Mouse (Mus musculus) right cerebral cortex, postnatal 25 days (tissue): ENCODE results near the gene Klhl2.

Experiments
- DNase-seq: peaks from one replicate; pipeline ENCODE4 v3.0.0; 2022

Gene Klhl2

GRCm38 (mm10) chr8:64849897-64850541 lies at the start of gene Klhl2:
Gene Klhl2 (minus strand): TSS chr8:64850017.
- DNase-seq = peak; percentile 84

DNA sequence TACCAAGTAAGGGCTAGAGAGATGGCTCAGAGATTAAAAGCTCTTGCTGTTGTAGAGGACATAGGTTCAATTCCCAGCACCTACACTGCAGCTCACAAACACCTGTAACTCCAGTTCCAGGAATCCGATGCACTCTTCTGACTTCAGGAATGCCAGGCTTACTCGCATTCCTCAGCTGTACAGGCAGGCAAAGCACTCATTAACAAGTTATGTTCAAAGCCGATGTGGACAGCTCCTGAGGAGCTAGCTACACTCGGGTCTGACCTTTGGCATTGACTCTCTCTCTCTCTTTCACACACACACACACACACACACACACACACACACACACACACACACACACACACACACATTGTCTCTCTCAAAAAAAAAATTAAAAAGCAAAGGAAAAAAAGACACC lies 48.9 kb upstream of the Klhl2 start:
- no peak for DNase-seq

DNA sequence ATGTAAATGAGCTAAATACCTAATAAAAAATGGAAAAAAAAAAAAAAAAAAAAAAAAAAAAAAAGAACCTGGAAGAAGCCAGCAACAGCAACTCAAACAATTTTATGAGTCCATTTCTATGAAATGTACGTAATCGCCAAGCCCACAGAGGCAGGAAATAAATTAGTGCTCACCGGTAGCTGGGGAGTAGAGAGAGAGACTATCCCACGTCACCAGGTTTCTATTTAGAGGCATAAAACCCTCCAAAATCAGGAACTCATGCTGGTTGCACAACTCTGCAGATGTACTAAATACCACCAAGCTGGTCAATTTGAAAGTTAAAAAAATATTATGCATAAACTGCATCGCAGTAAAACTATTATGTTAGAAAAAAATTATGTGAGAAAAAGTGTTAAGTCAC lies 46.9 kb upstream of the Klhl2 start:
- DNase-seq = no peak

GRCm38 (mm10) chr8:64880619-64881200 lies 30.9 kb upstream of the Klhl2 start:
- DNase-seq = no peak

DNA sequence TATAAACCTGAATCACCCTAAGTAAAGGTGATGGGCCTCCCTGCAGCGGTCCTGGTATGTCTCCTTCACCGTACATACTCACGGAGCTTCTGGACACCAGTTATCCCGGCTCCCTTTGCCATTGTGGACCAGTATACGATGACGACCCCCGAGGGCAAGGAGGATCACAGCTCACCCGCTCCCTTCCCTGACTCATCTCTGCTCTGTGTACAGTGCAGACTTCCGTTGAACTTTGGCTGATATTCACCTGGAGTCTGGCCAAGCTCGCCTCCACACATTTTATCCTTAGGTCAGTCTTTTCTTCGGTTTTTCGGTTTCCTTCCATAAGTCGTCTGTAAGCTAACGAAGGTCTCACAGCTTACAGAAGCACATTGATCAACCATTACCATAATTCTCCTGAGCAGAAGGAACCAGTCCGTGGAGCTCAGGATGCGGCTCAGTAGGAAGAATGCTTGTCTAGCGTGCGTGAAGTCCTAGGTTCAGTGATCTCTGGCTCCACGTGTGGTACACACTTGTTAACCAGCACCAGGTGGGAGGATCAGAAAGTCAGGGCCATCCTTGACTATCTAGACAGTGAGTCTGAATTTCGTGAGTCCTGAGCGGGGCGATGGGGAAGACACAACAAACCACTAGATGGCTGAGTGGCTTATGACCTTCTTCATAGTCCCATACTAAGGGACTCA lies 28.0 kb upstream of the Klhl2 start:
- DNase-seq = no peak

GRCm38 (mm10) chr8:64871469-64872165 lies 21.8 kb upstream of the Klhl2 start:
- peak; percentile 67 for DNase-seq

DNA sequence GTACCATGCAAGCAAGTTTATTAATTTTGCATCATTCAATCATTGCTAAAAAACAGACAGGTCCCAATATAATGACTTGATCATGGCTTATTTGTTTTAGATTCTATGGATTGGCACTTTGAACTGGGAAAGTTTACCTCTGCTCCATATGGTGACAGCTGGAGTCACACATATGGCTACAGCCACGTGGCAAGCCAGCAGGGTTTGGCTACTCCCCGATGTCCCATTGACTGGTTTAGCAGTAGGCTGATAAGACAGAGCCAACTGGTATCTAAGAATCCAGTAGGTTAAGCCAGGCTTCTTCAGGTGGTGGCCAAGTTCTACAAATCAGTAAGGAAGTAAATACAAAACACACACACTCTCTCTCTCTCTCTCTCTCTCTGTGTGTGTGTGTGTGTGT lies 20.4 kb upstream of the Klhl2 start:
- DNase-seq = no peak

DNA sequence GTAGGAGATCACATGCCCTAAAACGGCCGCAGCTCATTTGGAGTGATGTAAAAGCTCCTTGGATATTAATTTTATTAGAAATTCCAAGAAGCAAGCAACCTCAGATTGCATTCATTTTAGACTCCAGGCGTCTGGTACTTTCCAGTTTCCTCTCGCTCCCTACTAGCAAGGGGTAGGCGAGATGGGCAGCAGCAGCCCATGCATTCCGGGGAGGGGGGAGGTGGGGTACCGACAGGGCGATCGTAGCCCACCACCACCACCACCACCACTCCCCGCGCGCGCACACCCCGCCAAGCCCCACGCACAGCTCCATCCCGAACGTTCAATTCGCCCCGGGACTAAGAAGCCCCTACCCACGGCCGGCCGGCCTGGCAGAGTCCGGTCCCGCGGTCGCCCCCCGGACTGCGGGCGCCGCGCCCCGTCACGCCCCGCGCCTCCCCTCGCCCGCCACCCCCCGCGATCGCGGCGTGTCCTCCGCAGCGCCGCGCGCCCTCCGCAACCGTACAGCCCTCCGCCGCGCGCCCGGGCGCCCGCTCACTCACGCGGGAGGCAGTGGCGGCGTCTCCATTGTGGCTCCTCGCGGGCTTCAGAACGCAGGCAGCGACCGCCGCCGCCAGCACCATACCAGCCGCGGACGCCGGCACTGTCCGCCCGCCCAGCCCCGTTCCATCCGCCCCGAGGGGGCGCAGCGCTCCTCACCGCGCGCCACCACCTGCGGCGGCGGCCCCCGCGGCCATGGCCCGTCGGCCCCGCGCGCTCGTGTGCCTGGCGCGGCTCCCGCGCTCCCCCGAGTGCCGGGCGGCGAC lies 523 bp downstream of the Klhl2 start:
- peak; percentile 63 for DNase-seq

GRCm38 (mm10) chr8:64848245-64848785 lies 1.5 kb downstream of the Klhl2 start:
- DNase-seq = no peak

GRCm38 (mm10) chr8:64847650-64848049 lies 2.2 kb downstream of the Klhl2 start:
- DNase-seq = no peak

DNA sequence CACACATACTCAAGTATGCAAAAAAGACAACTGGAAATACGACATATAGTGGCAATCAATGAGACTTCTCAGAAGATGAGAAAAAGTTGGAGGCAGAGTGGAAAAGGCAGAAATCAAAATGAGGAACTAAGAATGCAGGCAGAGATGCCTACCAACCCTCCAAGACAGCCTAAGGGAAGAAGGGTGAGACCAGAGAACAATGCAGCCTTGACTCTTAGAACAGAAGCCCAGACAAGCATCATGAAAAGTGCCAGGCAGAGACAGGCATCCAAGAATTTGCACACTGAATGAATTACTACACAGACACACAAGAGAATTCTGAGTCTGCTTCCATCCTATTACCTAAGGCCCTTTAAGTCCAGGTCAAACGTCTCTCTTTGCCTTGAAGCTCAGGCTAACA lies 2.6 kb downstream of the Klhl2 start:
- DNase-seq = no peak

DNA sequence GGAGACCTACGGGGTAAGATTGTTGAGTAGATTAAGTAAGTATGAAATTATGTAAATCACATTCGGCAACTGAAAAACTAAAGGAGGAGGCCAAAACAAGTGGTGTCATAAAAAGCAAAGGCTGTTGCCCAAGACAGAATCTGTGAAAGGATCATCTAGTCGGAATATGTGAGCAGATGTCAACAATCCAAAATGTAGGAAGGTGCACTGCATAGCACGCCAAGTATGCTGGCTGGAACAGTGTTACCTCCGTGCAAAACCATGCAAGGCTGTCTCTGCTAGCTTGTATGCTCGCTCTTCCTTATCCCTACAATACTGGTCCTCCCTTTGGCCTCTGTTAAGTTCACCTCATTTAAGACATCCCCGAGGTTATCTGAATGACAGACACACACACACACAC lies 4.5 kb downstream of the Klhl2 start:
- no peak for DNase-seq

- DNase-seq = no peak
These were observed 5.8 kb downstream of the Klhl2 start for GRCm38 (mm10) chr8:64844043-64844481.

DNA sequence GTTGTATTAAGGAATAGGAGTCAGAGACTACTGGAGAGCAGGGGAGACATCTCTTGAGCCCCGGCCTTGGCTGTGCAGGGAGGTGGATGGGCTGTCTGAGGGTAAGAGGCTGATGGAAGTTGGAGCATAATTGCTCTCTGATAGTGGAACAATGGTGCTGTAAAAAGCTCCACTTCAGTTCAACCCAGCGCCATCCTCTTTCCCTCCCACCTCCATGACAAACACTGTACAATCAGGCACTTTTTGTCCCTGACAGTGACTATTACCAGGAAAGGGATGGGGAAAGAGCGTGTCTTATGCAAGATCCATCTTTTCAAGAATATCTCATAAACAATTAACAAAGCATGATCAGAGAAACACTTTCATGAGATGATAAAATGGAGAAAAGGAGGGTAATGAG lies 6.6 kb downstream of the Klhl2 start:
- no peak for DNase-seq

- DNase-seq = peak; percentile 50
These were observed 7.9 kb downstream of the Klhl2 start for GRCm38 (mm10) chr8:64841747-64842406.

DNA sequence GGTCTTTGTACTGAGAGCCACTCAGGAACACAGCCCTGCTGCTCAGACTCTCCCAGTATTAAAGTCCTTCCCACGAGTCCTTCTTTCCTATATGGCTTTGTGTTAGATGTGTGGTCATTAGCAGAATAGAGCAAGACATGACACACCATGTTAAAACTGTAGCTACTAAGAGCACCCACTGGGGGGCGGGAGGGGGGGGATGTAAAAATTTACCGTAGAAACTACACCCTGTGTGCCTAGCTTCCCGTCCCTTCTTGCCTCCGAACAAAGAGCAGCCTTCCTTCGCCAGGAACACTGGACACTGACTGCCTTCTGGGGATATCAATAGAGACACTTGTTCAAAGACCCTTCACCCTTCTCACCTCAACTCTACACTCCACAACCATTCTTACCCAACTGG lies 10.2 kb downstream of the Klhl2 start:
- no peak for DNase-seq

DNA sequence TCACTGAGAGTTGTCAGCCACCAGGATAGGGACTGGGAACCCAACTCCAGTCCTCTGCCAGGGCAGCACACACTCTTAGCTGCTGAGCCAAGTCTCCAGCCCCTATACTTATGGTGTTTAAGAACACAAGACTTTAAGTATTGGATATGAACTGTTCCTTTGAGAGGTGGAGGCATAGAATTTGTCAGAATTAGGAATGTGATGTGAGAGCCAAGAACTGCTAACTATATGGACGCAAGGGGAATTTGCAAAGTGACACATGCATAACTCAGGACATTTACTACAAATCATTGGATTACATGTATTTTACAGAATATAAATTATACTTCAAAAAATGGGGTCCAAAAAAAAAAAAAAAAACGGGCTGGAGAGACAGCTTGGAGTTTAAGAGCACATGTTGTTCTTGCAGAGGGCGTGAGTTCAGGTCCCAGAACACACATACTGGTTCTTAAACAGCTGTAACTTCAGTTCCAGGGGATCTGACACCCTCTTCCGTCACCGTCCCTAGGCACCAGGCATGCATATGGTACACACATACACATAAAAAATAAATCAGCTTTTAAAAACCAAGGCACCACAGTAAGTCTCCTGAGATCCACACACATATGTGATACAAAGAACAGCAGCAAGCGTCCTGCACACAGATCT lies 14.2 kb downstream of the Klhl2 start:
- no peak for DNase-seq

- no peak for DNase-seq
These were observed 15.5 kb downstream of the Klhl2 start for GRCm38 (mm10) chr8:64834071-64834877.

- no peak for DNase-seq
These were observed 17.2 kb downstream of the Klhl2 start for GRCm38 (mm10) chr8:64832581-64833135.

GRCm38 (mm10) chr8:64831656-64832055 lies 18.2 kb downstream of the Klhl2 start:
- no peak for DNase-seq
